Mouse (Mus musculus): ENCODE results near the gene Gan. TPM values are rescaled to one million over a fixed set of nuclear protein-coding genes. Genes with fewer than 3 reads are reported as not detected.

Gan gene
- 6.7 and 7.9 TPM in 2 replicates for total RNA-seq (2012; rRNA removed)

GRCm38 (mm10) chr8:117158135-117158761 is at the start of gene Gan:
TSS of gene Gan (plus strand) at chr8:117158135.
- Histone ChIP-seq H3K36me3 (ENCODE audit: control insufficient read depth, insufficient read depth, low read length, poor library complexity, severe bottlenecking) (no peaks in the 10 kb centered on the region), H3K9me3 (ENCODE audit: control insufficient read depth, insufficient read depth, low read depth, low read length) (no peaks in the 10 kb centered on the region), H3K4me3 (ENCODE audit: insufficient read depth in 1 of 2, low read depth in 1 of 2, low read length in 2 of 2, poor library complexity in 1 of 2, severe bottlenecking in 1 of 2) (peak within 1 kb of the TSS; percentile 77 to 99), H3K27ac (ENCODE audit: insufficient read depth, low read depth, low read length, poor library complexity, severe bottlenecking) (no peak within 1 kb of the TSS), H3K4me1 (ENCODE audit: control insufficient read depth in 2 of 2, insufficient read depth in 2 of 2, low read length in 2 of 2, poor library complexity in 1 of 2) (peaks cover 1 to 6% of the 10 kb centered on the region in 2 experiments; a peak in 2 of 4 replicates), H3K9ac (ENCODE audit: insufficient read depth, low read depth, low read length, poor library complexity, severe bottlenecking) (peak within 1 kb of the TSS; percentile 81)
- no peak for TF ChIP-seq MAFK (IDR thresholded peaks at IDR 0.05; ENCODE audit: insufficient read depth, low read depth, low read length)
- TF ChIP-seq HCFC1 (IDR thresholded peaks at IDR 0.05; ENCODE audit: borderline replicate concordance, insufficient read depth, low read length) = no peak
- no peak for TF ChIP-seq CHD2 (IDR thresholded peaks at IDR 0.05; ENCODE audit: low read depth, low read length)
- no peak for TF ChIP-seq ZC3H11A (IDR thresholded peaks at IDR 0.05; ENCODE audit: borderline replicate concordance, low read depth, low read length)
- TF ChIP-seq ZNF384 (IDR thresholded peaks at IDR 0.05; ENCODE audit: low read depth, low read length) = no peak
- no peak for DNase-seq (ENCODE audit: low read depth, low spot score)
- in situ Hi-C loops (cut with MboI; ENCODE audit: low sequenced_read_pairs in 2 of 2, unreplicated experiment in 2 of 2) = no loop called here

DNA sequence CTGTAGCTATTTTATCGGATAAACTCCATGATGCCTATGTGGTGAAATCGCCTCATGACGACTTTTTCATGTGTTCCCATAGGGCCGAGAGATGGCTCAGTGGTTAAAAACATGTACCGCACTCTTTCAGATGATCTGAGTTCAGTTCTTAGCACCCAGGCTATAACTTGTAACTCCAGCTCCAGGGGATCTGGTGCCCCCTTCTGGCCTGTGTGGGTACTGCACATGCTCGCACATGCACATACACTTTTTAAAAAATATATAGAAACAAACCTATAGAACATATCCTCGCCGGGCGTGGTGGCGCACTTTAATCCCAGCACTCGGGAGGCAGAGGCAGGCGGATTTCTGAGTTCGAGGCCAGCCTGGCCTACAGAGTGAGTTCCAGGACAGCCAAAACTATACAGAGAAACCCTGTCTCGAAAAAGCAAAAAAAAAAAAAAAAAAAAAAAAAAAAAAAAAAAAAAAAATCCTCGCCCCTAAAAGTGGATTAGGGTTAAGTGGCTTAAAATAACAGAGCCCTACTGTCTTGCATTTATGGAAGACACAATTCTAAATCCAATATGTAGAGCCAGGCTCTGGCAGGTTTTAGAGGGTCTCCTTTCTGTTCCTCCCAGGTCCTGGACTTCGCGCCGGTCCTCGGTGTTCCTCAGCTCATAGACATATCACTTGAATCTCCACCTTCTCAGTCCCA is 48.8 kb upstream of the Gan start:
- Histone ChIP-seq H3K36me3 (ENCODE audit: control insufficient read depth, insufficient read depth, low read length, poor library complexity, severe bottlenecking) (no peaks in the 10 kb centered on the region), H3K4me3 (ENCODE audit: insufficient read depth in 1 of 2, low read depth in 1 of 2, low read length in 2 of 2, poor library complexity in 1 of 2, severe bottlenecking in 1 of 2) (no peak overlapping the region), H3K9ac (ENCODE audit: insufficient read depth, low read depth, low read length, poor library complexity, severe bottlenecking) (no peak overlapping the region), H3K27ac (ENCODE audit: insufficient read depth, low read depth, low read length, poor library complexity, severe bottlenecking) (no peak overlapping the region), H3K9me3 (ENCODE audit: control insufficient read depth, insufficient read depth, low read depth, low read length) (no peaks in the 10 kb centered on the region), H3K4me1 (ENCODE audit: control insufficient read depth in 2 of 2, insufficient read depth in 2 of 2, low read length in 2 of 2, poor library complexity in 1 of 2) (peaks cover 0 to 9% of the 10 kb centered on the region in 2 experiments; a peak in 1 of 4 replicates)
- TF ChIP-seq HCFC1 (IDR thresholded peaks at IDR 0.05; ENCODE audit: borderline replicate concordance, insufficient read depth, low read length) (no peak), ZNF384 (IDR thresholded peaks at IDR 0.05; ENCODE audit: low read depth, low read length) (peak; percentile 92), CHD2 (IDR thresholded peaks at IDR 0.05; ENCODE audit: low read depth, low read length) (no peak)
- DNase-seq (ENCODE audit: low read depth, low spot score) = no peak
- in situ Hi-C loops (cut with MboI; ENCODE audit: low sequenced_read_pairs in 2 of 2, unreplicated experiment in 2 of 2) = loop anchor here in 1 of 2 experiments (5.0 kb wide), 1 partner anchor 363 kb away; no protein-coding TSS in a partner anchor

- TF ChIP-seq ZC3H11A (IDR thresholded peaks at IDR 0.05; ENCODE audit: borderline replicate concordance, low read depth, low read length) = no peak; the same call in 1 of the 2 replicates
- TF ChIP-seq ZNF384 (IDR thresholded peaks at IDR 0.05; ENCODE audit: low read depth, low read length) = no peak
- no peak for TF ChIP-seq CHD2 (IDR thresholded peaks at IDR 0.05; ENCODE audit: low read depth, low read length)
- no peak for TF ChIP-seq HCFC1 (IDR thresholded peaks at IDR 0.05; ENCODE audit: borderline replicate concordance, insufficient read depth, low read length)
- no peak for TF ChIP-seq MAFK (IDR thresholded peaks at IDR 0.05; ENCODE audit: insufficient read depth, low read depth, low read length)
- in situ Hi-C loops (cut with MboI; ENCODE audit: low sequenced_read_pairs in 2 of 2, unreplicated experiment in 2 of 2) = loop anchor here in 1 of 2 experiments (5.0 kb wide), 1 partner anchor 362 kb away; no protein-coding TSS in a partner anchor
- peak overlapping the region; percentile 28 to 50 for H3K4me3 ChIP-seq (ENCODE audit: insufficient read depth in 1 of 2, low read depth in 1 of 2, low read length in 2 of 2, poor library complexity in 1 of 2, severe bottlenecking in 1 of 2)
- no peak overlapping the region for H3K27ac ChIP-seq (ENCODE audit: insufficient read depth, low read depth, low read length, poor library complexity, severe bottlenecking)
- DNase-seq (ENCODE audit: low read depth, low spot score) = peak; percentile 80
- H3K9me3 ChIP-seq (ENCODE audit: control insufficient read depth, insufficient read depth, low read depth, low read length) = no peaks in the 10 kb centered on the region
- H3K9ac ChIP-seq (ENCODE audit: insufficient read depth, low read depth, low read length, poor library complexity, severe bottlenecking) = no peak overlapping the region; the same call in 1 of the 2 replicates
- H3K36me3 ChIP-seq (ENCODE audit: control insufficient read depth, insufficient read depth, low read length, poor library complexity, severe bottlenecking) = no peaks in the 10 kb centered on the region
- H3K4me1 ChIP-seq (ENCODE audit: control insufficient read depth in 2 of 2, insufficient read depth in 2 of 2, low read length in 2 of 2, poor library complexity in 1 of 2) = peaks cover 0 to 9% of the 10 kb centered on the region in 2 experiments; a peak in 1 of 4 replicates
Observed at GRCm38 (mm10) chr8:117109801-117110390, 48.0 kb upstream of the Gan start.

DNA sequence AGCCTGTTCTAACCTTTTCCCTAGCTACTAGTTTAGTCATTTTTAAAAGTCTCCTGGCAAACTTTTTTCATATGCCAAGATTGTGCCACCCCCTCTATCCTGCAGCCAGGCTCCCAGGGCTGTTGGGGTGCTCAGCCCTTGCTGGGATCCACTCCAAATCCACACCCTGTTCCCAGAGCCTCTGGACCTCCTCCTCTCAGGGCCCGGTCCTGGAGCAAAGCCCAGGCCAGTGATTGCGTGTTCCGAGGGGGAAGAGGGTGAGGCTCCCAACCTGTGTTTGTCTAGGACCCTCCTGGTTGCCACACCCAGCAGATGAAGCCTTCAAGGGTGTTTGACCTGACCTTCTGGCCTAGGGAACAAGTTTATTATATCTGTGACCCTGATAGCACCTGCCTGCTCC is 46.3 kb upstream of the Gan start:
- in situ Hi-C loops (cut with MboI; ENCODE audit: low sequenced_read_pairs in 2 of 2, unreplicated experiment in 2 of 2) = no loop called here
- no peaks in the 10 kb centered on the region for H3K9me3 ChIP-seq (ENCODE audit: control insufficient read depth, insufficient read depth, low read depth, low read length)
- no peak overlapping the region for H3K9ac ChIP-seq (ENCODE audit: insufficient read depth, low read depth, low read length, poor library complexity, severe bottlenecking)
- H3K4me3 ChIP-seq (ENCODE audit: insufficient read depth in 1 of 2, low read depth in 1 of 2, low read length in 2 of 2, poor library complexity in 1 of 2, severe bottlenecking in 1 of 2) = no peak overlapping the region
- peaks cover 0 to 14% of the 10 kb centered on the region in 2 experiments; a peak in 1 of 4 replicates for H3K4me1 ChIP-seq (ENCODE audit: control insufficient read depth in 2 of 2, insufficient read depth in 2 of 2, low read length in 2 of 2, poor library complexity in 1 of 2)
- no peaks in the 10 kb centered on the region for H3K36me3 ChIP-seq (ENCODE audit: control insufficient read depth, insufficient read depth, low read length, poor library complexity, severe bottlenecking)
- DNase-seq (ENCODE audit: low read depth, low spot score) = no peak
- no peak overlapping the region for H3K27ac ChIP-seq (ENCODE audit: insufficient read depth, low read depth, low read length, poor library complexity, severe bottlenecking)
- TF ChIP-seq MAFK (IDR thresholded peaks at IDR 0.05; ENCODE audit: insufficient read depth, low read depth, low read length) (no peak), HCFC1 (IDR thresholded peaks at IDR 0.05; ENCODE audit: borderline replicate concordance, insufficient read depth, low read length) (no peak), CHD2 (IDR thresholded peaks at IDR 0.05; ENCODE audit: low read depth, low read length) (no peak), ZNF384 (IDR thresholded peaks at IDR 0.05; ENCODE audit: low read depth, low read length) (no peak), ZC3H11A (IDR thresholded peaks at IDR 0.05; ENCODE audit: borderline replicate concordance, low read depth, low read length) (no peak)
